Mouse (Mus musculus): ENCODE results near the gene Slc2a1.
A peak's percentile ranks its signal among the peaks of the same experiment; 100 is the strongest.

Gene Slc2a1

DNA sequence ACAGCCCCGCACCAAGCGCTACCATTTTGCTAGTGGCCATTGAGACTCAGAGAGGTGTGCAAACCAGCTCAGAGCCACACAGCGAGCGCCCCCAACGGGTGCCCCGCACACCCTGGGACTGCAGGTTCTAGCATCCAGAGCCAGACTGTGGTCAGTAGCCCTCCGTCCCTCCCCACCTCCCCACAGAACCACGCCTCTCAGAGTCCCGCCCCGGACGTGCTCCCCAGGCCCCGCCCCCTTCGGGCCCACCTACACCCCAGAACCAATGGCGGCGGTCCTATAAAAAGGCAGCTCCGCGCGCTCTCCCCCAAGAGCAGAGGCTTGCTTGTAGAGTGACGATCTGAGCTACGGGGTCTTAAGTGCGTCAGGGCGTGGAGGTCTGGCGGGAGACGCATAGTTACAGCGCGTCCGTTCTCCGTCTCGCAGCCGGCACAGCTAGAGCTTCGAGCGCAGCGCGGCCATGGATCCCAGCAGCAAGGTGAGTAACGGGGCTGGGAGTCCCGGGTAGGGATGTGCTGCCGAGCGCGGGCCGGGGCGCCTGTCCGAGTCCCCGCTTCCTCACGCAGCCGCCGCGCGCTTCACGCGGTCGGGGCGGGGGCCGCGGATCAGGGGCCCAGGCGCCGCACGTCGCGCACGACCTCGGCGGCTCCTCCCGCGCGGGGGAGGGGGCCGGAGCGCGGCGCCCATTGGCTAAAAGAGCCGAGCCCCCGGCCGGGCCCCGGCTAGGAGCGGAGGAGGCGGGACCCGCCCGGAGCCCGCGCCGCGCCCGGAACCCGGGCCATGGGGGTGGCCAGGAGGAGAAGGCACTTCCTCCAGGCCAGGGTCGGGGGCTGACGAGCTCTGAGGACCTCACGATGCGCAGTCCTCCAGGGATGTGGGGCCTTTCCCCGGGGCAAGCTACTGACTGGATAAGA is at the start of gene Slc2a1:
Gene Slc2a1, plus strand, starts transcription at position 217 of the 914 bp plus-strand sequence.
- DNase-seq (ENCODE audit: low read depth, low spot score), result peak; percentile 99

DNA sequence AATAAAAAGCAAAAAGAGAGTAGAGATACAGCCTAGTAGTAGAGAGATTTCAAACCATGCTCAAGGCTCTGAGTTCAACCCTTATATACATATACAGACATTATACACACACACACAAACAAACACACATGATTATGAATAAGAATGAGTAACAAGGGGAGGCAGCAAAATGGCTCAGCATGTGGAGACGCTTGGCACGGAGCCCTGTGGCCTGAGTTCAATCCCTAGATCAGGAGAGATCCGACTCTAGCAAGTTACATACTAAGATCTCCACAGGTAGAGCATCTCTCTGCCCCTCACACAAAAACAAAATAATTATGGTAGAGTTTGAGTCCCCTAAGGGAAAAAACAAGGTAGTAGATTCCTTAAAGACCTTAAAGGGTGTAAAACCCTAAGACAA is 41.7 kb upstream of the Slc2a1 start:
- no peak for DNase-seq (ENCODE audit: low read depth, low spot score)

DNA sequence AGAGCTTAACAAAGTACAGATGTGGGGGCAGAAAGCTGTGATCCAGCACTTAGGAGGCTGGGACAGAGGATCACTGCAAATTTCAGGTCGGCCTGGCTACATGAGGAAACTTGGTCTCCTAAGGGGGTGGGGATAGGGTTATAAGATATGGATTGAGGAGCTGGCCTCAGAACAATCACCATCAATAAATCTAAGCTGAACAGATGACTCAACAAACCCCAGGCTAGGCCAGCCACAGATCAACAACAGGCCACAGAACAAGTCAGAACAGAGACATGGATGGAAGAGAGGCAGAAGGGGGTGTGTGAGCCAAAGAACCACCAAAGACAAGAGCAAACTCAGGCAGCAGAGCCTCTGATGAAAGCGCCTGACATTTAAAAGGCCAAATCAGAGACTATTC is 41.3 kb upstream of the Slc2a1 start:
- no peak for DNase-seq (ENCODE audit: low read depth, low spot score)

DNA sequence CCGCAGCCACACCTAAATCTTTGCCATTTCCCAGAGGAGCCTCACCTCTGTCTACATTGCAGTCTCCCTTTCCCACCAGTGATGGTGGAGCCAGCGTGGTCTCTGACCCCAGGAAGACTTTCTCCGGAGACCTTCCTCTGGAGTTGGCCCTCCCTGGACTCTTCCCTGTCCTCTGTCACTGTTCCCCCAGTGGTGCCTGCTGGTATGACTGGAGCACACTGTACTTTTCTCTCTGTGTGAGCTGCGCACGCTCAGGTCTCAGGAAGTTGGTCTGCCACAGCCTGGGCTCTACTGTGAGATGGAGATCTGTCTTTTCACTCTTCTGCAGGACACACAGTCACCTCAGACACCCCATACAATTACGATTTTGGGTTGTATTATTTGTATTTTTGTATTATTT is 39.6 kb upstream of the Slc2a1 start:
- peak; percentile 84 for DNase-seq (ENCODE audit: low read depth, low spot score)

DNA sequence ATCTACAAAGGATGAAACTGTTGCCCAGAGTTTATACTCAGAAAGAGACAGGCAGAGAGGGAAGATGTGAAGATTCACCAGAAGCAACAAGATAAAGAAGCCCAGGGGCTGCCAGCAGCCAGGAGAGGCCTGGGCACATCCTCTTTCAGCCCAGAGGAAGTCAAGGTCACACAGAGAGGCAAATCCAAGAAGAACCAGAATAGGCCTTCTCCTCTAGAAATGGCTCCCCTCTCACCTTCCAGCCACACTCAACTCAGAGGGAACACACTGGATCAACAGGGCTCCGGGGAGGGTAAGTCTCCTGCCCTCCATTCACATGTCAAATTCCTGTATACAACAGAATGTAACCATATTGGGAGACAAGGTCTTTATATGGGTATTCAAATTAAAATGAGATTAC is 38.3 kb upstream of the Slc2a1 start:
- peak; percentile 48 for DNase-seq (ENCODE audit: low read depth, low spot score)

DNA sequence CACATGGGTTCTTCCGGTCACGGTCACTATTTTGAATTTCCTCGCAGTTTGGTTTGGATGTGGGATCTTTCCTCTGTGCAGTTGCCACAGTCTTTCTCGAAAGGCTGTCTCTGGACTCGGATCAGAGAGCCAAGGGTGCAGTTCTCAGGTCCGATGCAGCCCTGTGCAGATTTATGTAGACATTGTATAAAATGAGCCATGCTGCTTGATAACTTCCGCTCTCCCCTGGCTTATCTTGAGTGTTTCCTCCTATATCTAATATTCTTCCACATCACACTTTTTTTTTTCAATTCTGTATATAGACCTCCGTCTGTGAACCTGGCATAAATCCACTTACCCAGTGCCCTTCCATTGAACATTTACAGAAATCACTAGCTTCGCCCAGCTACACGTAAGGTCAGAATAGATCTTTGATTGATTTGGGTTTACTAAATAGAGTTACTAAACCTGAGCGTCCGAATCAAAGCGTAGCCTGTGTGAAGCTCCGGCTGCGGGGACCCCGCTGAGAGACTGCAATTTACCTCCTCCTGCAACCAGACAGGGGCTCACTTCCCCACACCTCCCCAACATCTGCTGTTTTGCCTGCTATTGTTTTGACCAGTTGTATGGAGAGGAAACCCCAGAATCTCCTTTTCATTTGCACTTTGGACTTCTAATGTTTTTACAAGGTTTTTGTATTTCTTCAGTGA is 37.4 kb upstream of the Slc2a1 start:
- peak; percentile 87 for DNase-seq (ENCODE audit: low read depth, low spot score)

DNA sequence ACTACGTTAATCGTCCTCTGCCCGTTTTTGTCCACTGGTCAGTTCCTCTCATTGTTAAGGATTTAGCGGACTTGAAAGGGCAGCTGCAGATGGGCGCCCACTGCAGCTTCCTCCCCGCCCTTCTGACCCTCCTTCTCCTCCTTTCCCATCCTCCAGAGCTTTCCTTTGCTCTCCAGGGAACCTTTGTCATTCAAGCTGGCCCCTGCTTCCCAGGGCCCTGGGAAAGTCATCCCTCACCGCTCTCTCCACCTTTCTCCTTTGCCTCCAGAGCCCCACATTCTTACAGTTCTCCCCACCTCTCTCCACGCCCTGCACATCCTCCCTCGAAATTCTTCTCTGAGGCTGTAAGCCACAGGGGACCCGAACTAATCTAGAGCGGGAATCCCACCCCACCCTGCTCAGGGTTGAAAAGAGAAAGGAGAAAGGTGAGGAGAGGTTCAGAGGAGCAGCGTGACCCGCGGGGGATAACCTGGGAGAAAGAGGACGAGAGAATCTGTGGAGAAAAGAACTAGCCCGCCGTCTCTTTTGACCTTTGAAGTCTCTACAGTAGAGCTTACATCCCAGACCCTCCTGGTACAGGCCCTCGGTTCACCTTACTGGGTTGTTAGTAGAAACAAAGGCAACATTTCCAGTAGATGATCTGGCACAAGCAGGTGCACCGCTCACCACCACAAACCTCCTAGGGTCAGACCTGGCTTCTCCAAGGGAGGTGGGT is 36.7 kb upstream of the Slc2a1 start:
- DNase-seq (ENCODE audit: low read depth, low spot score), result peak; percentile 99

DNA sequence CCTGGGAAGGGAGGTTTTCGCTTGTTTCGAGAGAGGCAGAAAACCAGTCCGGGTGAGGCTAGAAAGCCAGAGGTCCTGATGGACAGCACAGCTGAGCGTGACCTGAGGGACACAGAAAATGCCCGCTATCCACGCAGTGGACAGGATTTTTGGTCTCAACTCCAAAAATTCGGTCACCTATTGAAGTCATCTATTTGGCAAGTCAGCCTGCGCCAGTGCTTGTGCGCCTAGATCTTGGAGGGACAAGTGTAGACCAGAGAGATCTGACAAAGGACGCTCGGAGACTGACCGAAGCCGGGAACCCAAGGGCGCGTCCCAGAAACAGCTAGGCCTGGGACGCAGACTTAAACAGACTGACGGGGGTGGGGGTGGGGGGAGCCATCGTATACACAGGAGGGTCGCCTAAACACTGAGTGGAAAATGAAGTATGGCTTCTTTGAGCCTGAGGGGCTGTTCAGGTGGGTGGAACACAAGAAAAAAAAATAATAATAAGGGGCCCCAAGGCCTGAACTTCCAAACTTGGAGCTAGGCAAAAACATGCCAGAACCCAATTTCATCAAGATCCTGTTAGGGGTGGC is 36.1 kb upstream of the Slc2a1 start:
- DNase-seq (ENCODE audit: low read depth, low spot score), result peak; percentile 51

DNA sequence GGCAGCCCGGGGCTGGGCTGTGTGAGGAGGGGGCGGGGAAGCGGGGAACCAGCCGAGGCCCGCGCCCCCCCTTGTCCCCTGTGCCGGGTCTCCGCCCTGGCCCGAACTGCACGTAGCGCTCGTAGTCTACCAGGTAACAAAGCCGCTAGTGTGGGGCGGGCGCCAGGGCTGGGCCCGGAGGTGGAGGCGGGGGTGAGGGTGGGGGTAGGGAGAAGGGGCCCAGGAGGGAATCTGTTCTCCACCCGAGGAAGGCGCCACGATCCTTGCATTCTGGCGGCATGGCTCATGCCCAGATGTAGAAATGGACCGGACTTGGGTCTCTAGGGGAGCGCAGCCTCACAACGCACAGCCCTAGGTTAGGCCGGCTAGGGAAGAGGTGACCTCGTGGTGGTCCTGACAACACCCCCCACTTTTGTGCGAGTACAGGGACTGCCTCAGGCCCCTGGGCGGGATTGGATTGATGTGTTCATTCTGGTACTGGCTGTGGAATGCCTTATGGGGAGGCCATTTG is 35.5 kb upstream of the Slc2a1 start:
- peak; percentile 88 for DNase-seq (ENCODE audit: low read depth, low spot score)

DNA sequence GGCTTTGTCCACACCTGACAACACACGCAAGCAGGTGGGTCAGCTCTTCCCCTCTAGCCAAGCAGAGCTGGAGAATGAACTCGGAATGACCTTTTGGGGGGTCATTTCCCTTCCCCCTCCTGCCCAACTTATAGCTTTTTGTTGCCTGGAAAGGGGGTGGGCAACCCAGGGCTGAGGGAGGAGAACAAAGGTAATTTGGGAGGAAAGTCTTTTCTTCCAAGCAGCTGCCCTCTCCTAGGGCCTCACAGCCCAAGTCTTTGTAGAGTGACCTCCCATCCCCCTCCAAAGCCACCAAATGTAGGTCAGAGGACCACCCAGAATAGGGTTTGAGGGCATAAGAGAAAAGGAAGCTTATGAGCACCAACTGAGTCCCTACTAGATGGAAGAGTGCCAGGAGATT is 34.9 kb upstream of the Slc2a1 start:
- DNase-seq (ENCODE audit: low read depth, low spot score), result peak; percentile 83

DNA sequence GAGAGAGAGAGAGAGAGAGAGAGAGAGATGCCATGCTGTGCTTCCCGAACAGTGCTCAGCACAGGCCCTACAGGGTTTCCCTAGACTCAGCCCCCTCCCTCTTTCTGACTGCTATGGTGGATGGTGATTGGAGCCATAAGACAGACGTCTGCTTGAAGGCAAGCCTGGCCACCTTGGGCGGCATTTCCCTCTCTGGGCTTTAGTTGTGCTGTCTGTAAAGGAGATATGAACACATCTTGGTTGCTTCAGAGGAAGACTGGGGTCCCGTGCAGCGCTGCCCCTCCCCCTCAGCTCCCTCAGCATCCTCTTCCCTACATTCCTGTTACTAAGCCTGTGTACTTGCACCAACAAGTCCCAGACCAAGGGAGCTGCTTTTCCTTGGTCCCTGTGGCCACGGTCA is 33.9 kb upstream of the Slc2a1 start:
- peak; percentile 41 for DNase-seq (ENCODE audit: low read depth, low spot score)

DNA sequence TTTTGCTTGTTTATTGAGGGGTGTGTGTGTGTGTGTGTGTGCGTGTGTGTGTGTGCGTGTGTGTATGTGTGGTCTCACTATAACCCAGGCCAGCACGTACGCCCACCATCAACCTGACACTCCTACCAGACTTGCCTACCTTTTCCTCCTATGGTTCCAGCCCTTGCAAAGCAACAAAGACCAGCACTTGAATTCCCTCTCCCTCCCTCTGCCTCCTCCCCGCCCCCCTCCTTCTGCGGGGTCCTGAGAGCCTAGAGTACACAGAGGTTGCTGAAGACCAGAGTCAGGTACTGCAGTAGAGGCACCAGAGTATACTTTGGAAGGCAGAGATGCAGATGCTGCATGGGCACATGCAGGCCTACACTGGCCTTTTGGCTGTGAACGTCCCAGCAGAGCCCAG is 33.2 kb upstream of the Slc2a1 start:
- peak; percentile 44 for DNase-seq (ENCODE audit: low read depth, low spot score)

DNA sequence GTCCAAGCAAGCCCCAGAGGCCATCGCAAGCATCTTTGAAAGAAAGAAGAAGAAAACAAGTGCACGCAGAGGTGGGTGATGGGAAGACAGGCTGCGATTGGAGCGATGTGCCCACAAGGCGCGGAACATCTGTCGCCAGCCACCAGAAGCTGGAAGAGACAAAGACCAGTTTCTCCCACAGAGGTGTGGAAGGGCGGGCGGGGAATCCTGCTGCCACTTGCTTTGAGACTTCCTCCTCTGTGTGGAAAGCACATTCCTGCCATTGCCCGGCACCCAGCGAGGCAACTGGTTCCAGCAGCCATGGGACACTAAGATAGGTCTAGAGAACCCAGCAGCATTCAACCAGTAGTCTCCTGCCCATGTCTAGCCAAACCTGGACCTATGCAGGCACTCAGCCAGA is 32.2 kb upstream of the Slc2a1 start:
- peak; percentile 40 for DNase-seq (ENCODE audit: low read depth, low spot score)

DNA sequence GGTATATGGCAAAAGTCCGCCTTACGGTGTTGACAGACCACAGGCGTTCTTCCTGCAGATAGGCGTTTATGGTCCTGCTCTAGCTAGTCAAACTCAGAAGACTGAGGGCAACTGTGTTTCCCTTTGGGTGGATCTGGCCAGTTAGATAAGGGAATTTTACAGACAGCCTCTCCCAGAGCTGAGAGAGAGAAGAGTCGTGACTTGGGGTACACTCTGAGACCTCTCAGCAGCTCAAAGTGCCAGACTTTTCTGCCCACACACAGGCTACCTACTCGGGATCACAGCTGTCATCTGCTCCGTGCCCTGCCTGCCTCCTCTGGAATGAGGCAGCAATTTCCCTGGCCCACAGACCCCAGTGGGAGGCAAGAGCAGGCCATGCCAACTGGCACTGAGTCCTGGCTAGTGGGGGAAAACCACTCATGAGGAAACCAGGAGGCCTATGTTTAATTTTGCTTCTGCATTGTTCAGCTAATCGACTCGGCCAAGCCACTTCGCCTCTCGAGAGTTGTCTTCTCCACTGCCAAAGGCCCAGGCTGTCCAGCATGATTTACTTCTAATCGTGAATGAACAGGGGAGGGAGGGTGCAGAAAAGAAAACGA is 31.3 kb upstream of the Slc2a1 start:
- DNase-seq (ENCODE audit: low read depth, low spot score), result no peak

DNA sequence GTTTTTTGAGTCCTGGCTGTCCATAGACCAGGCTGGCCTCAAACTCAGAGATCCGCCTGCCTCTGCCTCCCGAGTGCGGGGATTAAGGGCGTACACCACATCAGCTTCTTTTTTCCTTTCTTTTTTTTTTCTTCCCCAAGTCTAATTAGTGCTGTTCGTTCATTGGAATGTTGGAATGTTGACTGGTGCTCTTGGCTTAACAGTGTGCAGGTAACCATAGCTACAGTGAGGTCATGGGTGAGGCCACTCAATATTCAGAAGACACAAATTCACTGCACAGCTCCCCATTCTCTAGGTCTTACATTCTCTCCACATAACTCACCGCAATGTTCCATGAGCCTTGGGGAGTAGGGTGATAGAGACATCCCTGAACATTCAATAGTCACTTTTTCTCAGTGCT is 28.6 kb upstream of the Slc2a1 start:
- DNase-seq (ENCODE audit: low read depth, low spot score), result peak; percentile 31

DNA sequence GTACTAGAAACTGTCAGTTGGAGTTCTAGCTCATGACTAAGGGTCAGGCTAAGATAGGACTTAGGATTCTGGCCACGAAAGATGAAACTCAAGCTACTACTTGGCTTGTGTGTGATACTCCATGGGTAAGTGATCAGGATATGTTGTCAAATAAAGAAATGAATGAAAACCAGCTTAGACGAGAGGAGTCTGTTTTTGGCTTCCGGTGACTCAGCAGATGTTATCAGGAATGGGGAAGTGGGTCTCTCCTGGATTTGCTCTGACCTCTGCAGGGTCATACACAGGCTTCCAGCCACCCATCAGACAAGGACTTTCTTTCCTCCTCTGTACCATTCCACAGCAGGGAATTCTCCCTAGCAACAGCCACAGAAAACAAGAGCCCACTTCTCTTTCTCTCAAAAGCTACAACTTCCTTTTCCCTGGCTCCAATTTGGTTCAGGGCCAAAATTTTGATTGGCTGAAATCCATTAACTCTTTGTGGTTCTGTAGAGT is 25.7 kb upstream of the Slc2a1 start:
- peak; percentile 64 for DNase-seq (ENCODE audit: low read depth, low spot score)

DNA sequence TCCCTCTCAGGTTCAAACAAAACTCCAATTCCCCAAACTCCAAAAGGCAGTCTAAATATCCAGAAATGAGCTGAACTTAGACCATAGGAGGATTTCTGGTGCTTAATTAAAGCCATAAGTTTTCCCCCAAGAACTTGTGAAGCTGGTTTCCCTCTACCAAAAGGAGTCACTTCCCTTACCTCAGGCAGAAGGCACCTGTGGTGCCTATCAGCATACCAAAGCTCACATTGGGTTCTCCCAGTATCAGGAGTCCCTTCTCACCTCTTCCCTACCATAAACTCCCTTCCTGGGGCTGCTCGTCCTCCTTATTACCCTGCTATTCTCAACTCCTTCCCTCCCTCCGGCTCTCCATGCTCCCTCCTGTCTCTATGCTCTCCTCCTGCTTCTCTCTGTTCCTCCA is 20.1 kb upstream of the Slc2a1 start:
- DNase-seq (ENCODE audit: low read depth, low spot score), result peak; percentile 74

DNA sequence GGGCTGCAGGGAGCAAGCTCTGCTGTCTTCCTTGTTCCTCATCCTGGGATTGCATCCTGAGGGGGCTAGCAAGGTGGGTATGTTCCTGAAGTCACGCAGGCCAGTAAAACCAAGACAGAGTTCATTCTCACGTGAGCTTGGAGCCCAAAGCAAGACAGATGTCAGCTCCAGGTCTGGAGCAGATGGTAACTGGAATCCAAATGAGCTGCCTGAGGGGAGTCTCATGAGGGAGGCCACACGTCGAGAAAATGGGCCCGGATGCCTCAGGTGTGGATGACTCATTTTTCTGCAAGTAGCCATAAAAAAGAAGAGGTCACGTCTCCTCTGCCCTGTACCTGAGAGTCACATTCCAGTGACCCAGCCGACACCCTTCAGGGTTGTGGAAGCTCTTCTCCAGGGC is 14.6 kb upstream of the Slc2a1 start:
- DNase-seq (ENCODE audit: low read depth, low spot score), result no peak

DNA sequence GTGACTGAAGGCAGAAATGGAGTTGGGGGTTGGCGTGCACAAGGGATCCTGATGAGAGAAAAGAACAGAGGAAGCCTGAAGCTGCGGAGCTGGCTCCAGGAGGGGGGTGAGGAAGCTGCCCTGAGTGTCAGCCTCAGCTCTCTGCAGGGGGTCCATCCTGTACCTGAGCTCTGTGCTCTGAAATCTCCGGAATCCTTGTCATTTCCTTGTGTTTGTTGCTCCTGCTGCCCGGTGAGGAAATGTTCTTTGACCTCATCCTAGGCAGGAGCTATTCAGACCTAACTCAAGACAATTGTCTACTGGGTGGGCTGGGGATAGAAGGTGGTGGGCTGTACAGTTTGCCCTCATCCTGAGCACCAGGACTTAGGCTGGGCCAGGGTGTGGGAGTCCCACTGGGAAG is 13.5 kb upstream of the Slc2a1 start:
- DNase-seq (ENCODE audit: low read depth, low spot score), result peak; percentile 86

DNA sequence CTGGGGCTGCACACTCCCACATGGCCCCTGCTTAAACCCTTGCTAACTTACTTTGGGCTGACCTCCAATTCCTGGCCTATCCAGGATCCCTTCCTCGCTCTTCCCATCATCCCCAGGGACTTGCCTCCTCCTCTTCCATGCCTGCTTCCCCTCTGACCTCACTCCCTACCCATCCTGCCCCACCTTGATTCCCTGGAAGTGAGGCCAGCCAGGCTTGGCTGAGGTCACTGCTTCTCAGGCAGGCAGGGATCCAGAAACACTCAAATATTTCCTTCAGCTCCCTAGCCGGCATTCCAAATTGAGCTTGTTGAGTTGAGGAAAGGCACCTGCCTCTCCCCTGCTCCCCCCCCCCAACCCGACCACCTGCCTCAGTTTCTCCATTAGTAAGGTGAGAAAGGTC is 12.1 kb upstream of the Slc2a1 start:
- DNase-seq (ENCODE audit: low read depth, low spot score), result no peak

DNA sequence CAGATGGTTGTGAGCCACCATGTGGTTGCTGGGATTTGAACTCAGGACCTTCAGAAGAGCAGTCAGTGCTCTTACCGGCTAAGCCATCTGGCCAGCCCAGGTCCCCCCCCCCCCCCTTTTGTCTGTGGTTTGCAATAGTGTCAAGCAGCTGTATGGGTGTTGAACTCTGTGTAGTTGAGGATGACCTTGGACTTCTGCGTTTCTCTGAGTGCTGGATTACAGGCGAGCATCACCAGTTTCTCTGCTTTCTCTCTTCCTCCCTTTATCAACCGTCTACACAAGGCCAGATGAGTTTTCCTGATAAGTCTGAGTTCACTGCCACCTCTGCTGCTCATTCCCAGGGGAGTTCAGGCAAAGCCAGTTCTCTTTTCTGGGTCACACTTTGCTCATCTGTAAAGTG is 11.1 kb upstream of the Slc2a1 start:
- DNase-seq (ENCODE audit: low read depth, low spot score), result no peak
